Mouse (Mus musculus): Measurements from ENCODE around the gene Bcl7b.

DNA sequence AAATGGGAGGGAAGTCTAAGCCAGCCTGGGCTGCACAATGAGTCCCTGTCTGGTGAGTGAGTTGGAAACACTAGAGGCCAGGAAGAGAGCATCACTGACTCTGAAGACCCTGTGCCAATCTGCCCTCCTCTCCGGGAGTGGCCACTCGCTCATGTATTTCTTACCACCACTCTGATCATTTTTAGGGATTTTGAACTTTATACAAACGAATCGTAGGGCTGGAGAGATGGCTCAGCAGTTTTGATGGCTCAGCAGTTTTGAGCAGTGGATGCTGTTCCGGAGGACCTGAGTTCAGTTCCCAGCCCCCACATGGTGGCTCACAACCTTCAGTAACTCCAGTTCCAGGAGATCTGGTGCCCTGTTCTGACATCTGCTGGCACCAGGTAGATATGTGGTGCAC is 4.9 kb downstream of the Bcl7b start:
- TF ChIP-seq POLR2A (IDR thresholded peaks at IDR 0.05; ENCODE audit: insufficient read depth, low read depth, low read length) (no peak), CTCF (IDR thresholded peaks at IDR 0.05; ENCODE audit: insufficient read depth, low read depth, low read length) (no peak)

Data from olfactory bulb, adult 2 months (tissue).